Mouse (Mus musculus): ENCODE measurements around the gene Cenpx. TPM values are rescaled to one million over a fixed set of nuclear protein-coding genes. Genes with fewer than 3 reads are reported as not detected.
"Not testable (repeated sequence)": the region's sequence is repeated elsewhere in the genome, so short reads cannot be mapped to it uniquely, and the experiment has no call there.

The Cenpx gene
- polyA plus RNA-seq, 1 experiment from 2014 or later = 88.8 TPM

- 90% methylated on average over 5 of the region's 5 CpGs for WGBS
- Histone ChIP-seq H3K4me3 (ENCODE audit: low read depth, low read length) (no peak overlapping the region), H3K4me1 (ENCODE audit: control insufficient read depth, insufficient read depth, low read length) (no peaks in the 10 kb centered on the region), H3K36me3 (ENCODE audit: control insufficient read depth, insufficient read depth, low read length) (no peaks in the 10 kb centered on the region), H3K27me3 (ENCODE audit: control insufficient read depth, insufficient read depth, low read depth, low read length) (no peaks in the 10 kb centered on the region), H3K4me2 (ENCODE audit: low read length) (no peak overlapping the region), H3K27ac (ENCODE audit: low read length) (no peak overlapping the region), H3K9ac (ENCODE audit: low read depth, low read length) (no peak overlapping the region), H3K9me3 (replicated peaks; ENCODE audit: control insufficient read depth, low read length, poor library complexity, severe bottlenecking) (no peaks in the 10 kb centered on the region)
- no peak for ATAC-seq
Observed at GRCm38 (mm10) chr11:120740981-120741380, 27.4 kb upstream of the Cenpx start.

GRCm38 (mm10) chr11:120736424-120736823 lies 22.9 kb upstream of the Cenpx start:
- no peaks in the 10 kb centered on the region for H3K4me1 ChIP-seq (ENCODE audit: control insufficient read depth, insufficient read depth, low read length)
- no peak overlapping the region for H3K4me2 ChIP-seq (ENCODE audit: low read length)
- ATAC-seq = no peak
- no peak overlapping the region for H3K27ac ChIP-seq (ENCODE audit: low read length)
- no peaks in the 10 kb centered on the region for H3K36me3 ChIP-seq (ENCODE audit: control insufficient read depth, insufficient read depth, low read length)
- no peaks in the 10 kb centered on the region for H3K27me3 ChIP-seq (ENCODE audit: control insufficient read depth, insufficient read depth, low read depth, low read length)
- no peaks in the 10 kb centered on the region for H3K9me3 ChIP-seq (replicated peaks; ENCODE audit: control insufficient read depth, low read length, poor library complexity, severe bottlenecking)
- H3K4me3 ChIP-seq (ENCODE audit: low read depth, low read length) = no peak overlapping the region
- H3K9ac ChIP-seq (ENCODE audit: low read depth, low read length) = no peak overlapping the region
- 75% methylated on average over 6 of the region's 6 CpGs for WGBS

- Histone ChIP-seq H3K4me2 (ENCODE audit: low read length) (no peak overlapping the region), H3K4me1 (ENCODE audit: control insufficient read depth, insufficient read depth, low read length) (peaks cover 2% of the 10 kb centered on the region; the same call in 1 of the 2 replicates), H3K4me3 (ENCODE audit: low read depth, low read length) (no peak overlapping the region), H3K9ac (ENCODE audit: low read depth, low read length) (no peak overlapping the region), H3K9me3 (replicated peaks; ENCODE audit: control insufficient read depth, low read length, poor library complexity, severe bottlenecking) (no peaks in the 10 kb centered on the region), H3K27me3 (ENCODE audit: control insufficient read depth, insufficient read depth, low read depth, low read length) (no peaks in the 10 kb centered on the region; the same call in 1 of the 2 replicates), H3K36me3 (ENCODE audit: control insufficient read depth, insufficient read depth, low read length) (no peaks in the 10 kb centered on the region), H3K27ac (ENCODE audit: low read length) (no peak overlapping the region)
- 55% methylated on average over 6 of the region's 6 CpGs for WGBS
- no peak for ATAC-seq
Observed at GRCm38 (mm10) chr11:120733521-120733920, 20.0 kb upstream of the Cenpx start.

GRCm38 (mm10) chr11:120731858-120732680 lies 18.5 kb upstream of the Cenpx start, which contains the start of gene Cbr2:
Gene Cbr2, minus strand, starts transcription at chr11:120732114.
- Histone ChIP-seq H3K36me3 (ENCODE audit: control insufficient read depth, insufficient read depth, low read length) (no peaks in the 10 kb centered on the region), H3K27me3 (ENCODE audit: control insufficient read depth, insufficient read depth, low read depth, low read length) (no peaks in the 10 kb centered on the region; the same call in 1 of the 2 replicates), H3K9ac (ENCODE audit: low read depth, low read length) (no peak within 1 kb of the TSS), H3K4me3 (ENCODE audit: low read depth, low read length) (no peak within 1 kb of the TSS), H3K27ac (ENCODE audit: low read length) (no peak within 1 kb of the TSS), H3K4me2 (ENCODE audit: low read length) (no peak within 1 kb of the TSS), H3K9me3 (replicated peaks; ENCODE audit: control insufficient read depth, low read length, poor library complexity, severe bottlenecking) (no peaks in the 10 kb centered on the region), H3K4me1 (ENCODE audit: control insufficient read depth, insufficient read depth, low read length) (peaks cover 2% of the 10 kb centered on the region; the same call in 1 of the 2 replicates)
- no peak for ATAC-seq
- 73% methylated on average over 12 of the region's 12 CpGs for WGBS

- Histone ChIP-seq H3K4me2 (ENCODE audit: low read length) (no peak overlapping the region), H3K9ac (ENCODE audit: low read depth, low read length) (no peak overlapping the region), H3K27me3 (ENCODE audit: control insufficient read depth, insufficient read depth, low read depth, low read length) (no peaks in the 10 kb centered on the region; the same call in 1 of the 2 replicates), H3K36me3 (ENCODE audit: control insufficient read depth, insufficient read depth, low read length) (no peaks in the 10 kb centered on the region), H3K27ac (ENCODE audit: low read length) (no peak overlapping the region), H3K9me3 (replicated peaks; ENCODE audit: control insufficient read depth, low read length, poor library complexity, severe bottlenecking) (no peaks in the 10 kb centered on the region), H3K4me3 (ENCODE audit: low read depth, low read length) (no peak overlapping the region), H3K4me1 (ENCODE audit: control insufficient read depth, insufficient read depth, low read length) (peaks cover 9% of the 10 kb centered on the region)
- 94% methylated on average over 1 of the region's 1 CpGs for WGBS
- no peak for ATAC-seq
Observed at GRCm38 (mm10) chr11:120731395-120731794, 17.9 kb upstream of the Cenpx start.

- no peaks in the 10 kb centered on the region for H3K36me3 ChIP-seq (ENCODE audit: control insufficient read depth, insufficient read depth, low read length)
- no peak for ATAC-seq
- H3K4me3 ChIP-seq (ENCODE audit: low read depth, low read length) = no peak overlapping the region
- no peak overlapping the region for H3K4me2 ChIP-seq (ENCODE audit: low read length)
- WGBS = 90% methylated on average over 10 of the region's 10 CpGs
- no peaks in the 10 kb centered on the region for H3K9me3 ChIP-seq (replicated peaks; ENCODE audit: control insufficient read depth, low read length, poor library complexity, severe bottlenecking)
- H3K27me3 ChIP-seq (ENCODE audit: control insufficient read depth, insufficient read depth, low read depth, low read length) = no peaks in the 10 kb centered on the region; the same call in 1 of the 2 replicates
- H3K4me1 ChIP-seq (ENCODE audit: control insufficient read depth, insufficient read depth, low read length) = peaks cover 11% of the 10 kb centered on the region
- H3K9ac ChIP-seq (ENCODE audit: low read depth, low read length) = no peak overlapping the region
- H3K27ac ChIP-seq (ENCODE audit: low read length) = no peak overlapping the region
Observed at GRCm38 (mm10) chr11:120730331-120730870, 16.9 kb upstream of the Cenpx start.

GRCm38 (mm10) chr11:120729432-120730050 lies 16.0 kb upstream of the Cenpx start:
- H3K9me3 ChIP-seq (replicated peaks; ENCODE audit: control insufficient read depth, low read length, poor library complexity, severe bottlenecking); ATAC-seq; H3K27ac ChIP-seq (ENCODE audit: low read length); H3K27me3 ChIP-seq (ENCODE audit: control insufficient read depth, insufficient read depth, low read depth, low read length); H3K9ac ChIP-seq (ENCODE audit: low read depth, low read length); H3K36me3 ChIP-seq (ENCODE audit: control insufficient read depth, insufficient read depth, low read length); H3K4me3 ChIP-seq (ENCODE audit: low read depth, low read length): not testable (repeated sequence)
- WGBS = 2% methylated on average over 19 of the region's 21 CpGs
- H3K4me1 ChIP-seq (ENCODE audit: control insufficient read depth, insufficient read depth, low read length) = peaks cover 11% of the 10 kb centered on the region
- peak overlapping the region; percentile 36 for H3K4me2 ChIP-seq (ENCODE audit: low read length)

GRCm38 (mm10) chr11:120728530-120729240 lies 15.1 kb upstream of the Cenpx start:
- no peaks in the 10 kb centered on the region for H3K36me3 ChIP-seq (ENCODE audit: control insufficient read depth, insufficient read depth, low read length)
- no peaks in the 10 kb centered on the region; the same call in 1 of the 2 replicates for H3K27me3 ChIP-seq (ENCODE audit: control insufficient read depth, insufficient read depth, low read depth, low read length)
- H3K4me2 ChIP-seq (ENCODE audit: low read length) = no peak overlapping the region
- H3K9me3 ChIP-seq (replicated peaks; ENCODE audit: control insufficient read depth, low read length, poor library complexity, severe bottlenecking) = no peaks in the 10 kb centered on the region
- no peak overlapping the region for H3K27ac ChIP-seq (ENCODE audit: low read length)
- 71% methylated on average over 11 of the region's 11 CpGs for WGBS
- peaks cover 11% of the 10 kb centered on the region for H3K4me1 ChIP-seq (ENCODE audit: control insufficient read depth, insufficient read depth, low read length)
- no peak for ATAC-seq
- no peak overlapping the region for H3K4me3 ChIP-seq (ENCODE audit: low read depth, low read length)
- no peak overlapping the region for H3K9ac ChIP-seq (ENCODE audit: low read depth, low read length)

All from midbrain, embryonic 16.5 days (tissue).